Mouse (Mus musculus) B cell, adult 2 months (primary cell): ENCODE measurements around the gene Mettl7a3.
"Not testable (repeated sequence)": the region's sequence is repeated elsewhere in the genome, so short reads cannot be mapped to it uniquely, and the experiment has no call there.

Source experiments
- DNase-seq, 2 experiments: peaks; one replicate each; pipeline ENCODE4 v3.0.0; 2022

The Mettl7a3 gene

GRCm38 (mm10) chr15:100330739-100331138 is 4.0 kb upstream of the Mettl7a3 start:
- DNase-seq = no peak

GRCm38 (mm10) chr15:100332077-100332961 is 2.4 kb upstream of the Mettl7a3 start:
- DNase-seq = not testable (repeated sequence)

DNA sequence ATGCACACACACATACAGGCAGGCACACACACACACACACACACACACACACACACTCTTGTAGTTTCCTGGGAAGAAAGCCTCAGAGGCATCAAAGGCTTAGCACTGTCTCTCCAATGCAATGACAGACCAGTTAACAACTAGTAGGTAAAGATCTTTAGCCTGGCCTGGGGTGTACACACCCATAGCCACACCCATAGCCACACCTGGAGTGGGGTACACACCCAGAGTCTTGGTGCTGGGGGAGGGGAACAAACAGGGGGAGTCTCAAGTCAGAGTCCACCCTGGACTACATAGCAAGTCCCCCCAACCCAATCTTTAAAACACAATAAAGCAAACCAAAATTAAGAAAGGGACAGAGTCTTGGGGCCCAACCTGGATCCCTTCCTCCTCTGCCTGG is 2.6 kb downstream of the Mettl7a3 start:
- not testable (repeated sequence) for DNase-seq

DNA sequence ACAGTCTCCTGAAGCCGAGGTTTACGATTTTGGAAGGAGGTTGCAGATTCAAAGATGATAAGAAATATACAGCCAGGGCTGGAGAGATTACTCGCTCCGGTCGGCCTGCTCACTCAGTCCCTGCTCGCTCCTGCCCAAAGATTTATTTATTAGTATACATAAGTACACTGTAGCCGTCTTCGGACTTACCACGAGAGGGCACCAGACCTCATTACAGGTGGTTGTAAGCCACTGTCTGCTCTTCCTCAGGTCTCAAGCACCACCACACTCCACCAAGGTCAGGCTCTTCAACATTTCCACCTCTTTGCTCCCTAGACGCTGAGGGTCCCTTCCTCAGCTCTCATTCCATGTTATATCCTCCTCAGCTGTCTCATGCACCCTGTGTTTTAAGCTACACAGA is 3.1 kb downstream of the Mettl7a3 start:
- DNase-seq = peak; percentile 70 to 73

GRCm38 (mm10) chr15:100341314-100341980 is 6.7 kb downstream of the Mettl7a3 start:
- not testable (repeated sequence) for DNase-seq

GRCm38 (mm10) chr15:100345484-100345883 is 10.8 kb downstream of the Mettl7a3 start:
- no peak for DNase-seq

GRCm38 (mm10) chr15:100346761-100347160 is 12.0 kb downstream of the Mettl7a3 start:
- DNase-seq = no peak

DNA sequence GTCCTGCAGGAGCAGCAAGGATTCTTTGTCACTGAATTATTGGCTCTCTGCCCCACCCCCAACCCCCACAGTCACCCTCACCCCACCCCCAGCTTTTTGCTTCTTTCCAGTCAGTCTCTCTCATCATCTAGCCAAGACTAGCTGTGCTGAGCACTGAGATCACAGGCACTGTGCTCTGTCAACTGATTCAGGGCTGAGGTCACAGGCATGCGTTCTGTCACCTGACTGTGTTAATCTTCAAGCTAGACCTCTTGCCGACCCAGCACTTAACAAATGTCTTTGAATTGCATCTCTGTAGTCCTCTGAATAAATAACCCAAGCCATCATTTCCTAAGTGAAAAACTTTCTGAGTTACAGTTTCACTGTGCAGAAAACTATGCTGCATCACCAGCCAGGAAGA is 14.8 kb downstream of the Mettl7a3 start:
- DNase-seq = no peak

- no peak for DNase-seq
These were observed 16.9 kb downstream of the Mettl7a3 start for GRCm38 (mm10) chr15:100351501-100352060.

GRCm38 (mm10) chr15:100352711-100353250 is 18.1 kb downstream of the Mettl7a3 start, which contains the start of the genes Methig1 and Mettl7a2:
Gene Methig1 (plus strand): TSS chr15:100353149.
Gene Mettl7a2 (plus strand): TSS chr15:100353200.
- no peak for DNase-seq

GRCm38 (mm10) chr15:100353399-100353798 is 18.7 kb downstream of the Mettl7a3 start:
- not testable (repeated sequence) for DNase-seq

GRCm38 (mm10) chr15:100355876-100356275 is 21.1 kb downstream of the Mettl7a3 start:
- DNase-seq = no peak

- DNase-seq = no peak
These were observed 29.5 kb downstream of the Mettl7a3 start, which contains the start of gene Higd1c for GRCm38 (mm10) chr15:100364242-100364641. Gene Higd1c (plus strand): TSS chr15:100364542.

GRCm38 (mm10) chr15:100365967-100366366 is 31.2 kb downstream of the Mettl7a3 start:
- DNase-seq = not testable (repeated sequence)

DNA sequence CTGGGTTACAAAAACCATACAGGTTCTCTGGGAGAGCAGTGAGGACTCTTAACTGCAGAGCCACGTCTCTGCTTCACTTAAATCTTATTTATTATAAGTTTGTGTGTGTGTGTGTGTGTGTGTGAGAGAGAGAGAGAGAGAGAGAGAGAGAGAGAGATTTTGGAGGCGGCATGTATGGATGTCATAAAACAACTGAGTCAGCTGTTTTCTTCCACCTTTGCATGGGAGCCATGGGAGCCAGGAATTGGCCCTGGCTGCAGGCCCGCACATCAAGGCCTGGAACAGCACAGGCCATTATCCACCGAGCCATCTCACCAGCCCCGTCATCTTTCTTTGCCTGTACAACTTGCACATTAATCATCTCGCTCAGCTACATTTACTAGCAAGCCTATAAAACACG is 32.4 kb downstream of the Mettl7a3 start:
- DNase-seq = no peak

DNA sequence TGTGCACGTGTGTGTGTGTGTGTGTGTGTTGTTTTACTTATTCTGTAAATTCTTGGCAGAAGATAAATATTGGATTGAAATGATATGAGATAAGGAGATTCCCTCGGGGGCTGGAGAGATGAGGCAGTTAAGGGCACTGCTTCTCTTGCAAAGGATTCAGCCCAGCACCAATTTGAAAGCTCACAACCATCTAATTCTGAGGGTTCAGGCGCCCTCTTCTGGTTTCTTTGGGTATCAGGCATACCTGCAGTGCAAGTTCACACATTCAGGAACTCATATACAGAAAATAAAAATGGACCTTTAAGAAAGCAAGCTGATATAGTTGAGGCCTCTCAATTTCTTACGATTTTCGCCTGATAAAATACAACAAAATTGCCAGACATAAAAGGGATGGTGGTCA is 40.3 kb downstream of the Mettl7a3 start:
- DNase-seq = peak; percentile 50 to 55

DNA sequence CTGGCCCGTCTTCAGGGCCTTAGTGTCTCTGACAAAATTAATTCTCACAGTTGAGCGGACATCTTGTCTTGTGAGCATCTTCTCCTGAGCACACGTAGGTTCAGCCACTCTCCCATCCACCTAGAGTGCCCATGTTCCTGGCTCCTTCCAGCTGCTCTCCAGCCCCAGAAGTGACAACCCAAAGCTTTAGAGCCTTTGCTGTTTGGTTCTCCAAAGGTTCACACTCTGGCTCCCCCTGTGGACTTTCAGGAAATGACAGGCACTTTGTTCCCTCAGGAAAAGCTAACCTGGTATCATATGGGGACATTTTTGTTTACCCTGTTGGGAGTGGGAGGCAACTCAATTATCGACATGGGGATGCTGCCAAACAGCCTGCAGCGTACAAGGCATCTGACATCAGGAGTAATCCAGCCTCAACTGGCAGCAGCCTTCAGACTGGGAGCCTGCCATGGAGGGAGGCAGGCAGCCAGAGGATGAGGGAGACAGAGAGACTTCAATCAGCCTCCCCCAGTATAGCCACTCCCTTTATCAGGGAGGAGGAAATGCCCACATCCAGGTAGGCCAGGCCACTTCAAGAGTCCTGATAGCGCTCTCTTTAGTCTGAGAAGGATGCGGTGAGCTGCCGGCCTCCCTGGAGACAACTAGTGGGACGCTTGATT is 43.2 kb downstream of the Mettl7a3 start:
- DNase-seq = not testable (repeated sequence)

DNA sequence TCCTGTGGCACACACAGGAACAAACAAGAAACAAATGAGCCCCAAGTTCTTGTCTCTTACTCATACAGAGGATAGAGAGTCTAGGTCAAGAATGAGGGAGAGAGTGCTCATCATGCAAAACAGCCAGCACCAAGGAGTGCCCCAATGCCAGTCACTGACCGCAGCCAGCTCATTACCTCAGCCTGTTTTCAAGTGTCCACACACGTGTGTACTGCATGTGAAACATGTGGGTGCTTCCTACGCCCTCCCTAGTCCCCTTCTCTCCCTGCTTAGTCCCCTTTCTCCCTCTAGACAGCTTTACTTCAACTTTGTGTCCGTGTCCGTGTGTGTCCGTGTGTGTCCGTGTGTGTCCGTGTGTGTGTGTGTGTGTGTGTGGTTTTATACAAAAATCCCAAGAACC is 44.9 kb downstream of the Mettl7a3 start:
- no peak for DNase-seq

DNA sequence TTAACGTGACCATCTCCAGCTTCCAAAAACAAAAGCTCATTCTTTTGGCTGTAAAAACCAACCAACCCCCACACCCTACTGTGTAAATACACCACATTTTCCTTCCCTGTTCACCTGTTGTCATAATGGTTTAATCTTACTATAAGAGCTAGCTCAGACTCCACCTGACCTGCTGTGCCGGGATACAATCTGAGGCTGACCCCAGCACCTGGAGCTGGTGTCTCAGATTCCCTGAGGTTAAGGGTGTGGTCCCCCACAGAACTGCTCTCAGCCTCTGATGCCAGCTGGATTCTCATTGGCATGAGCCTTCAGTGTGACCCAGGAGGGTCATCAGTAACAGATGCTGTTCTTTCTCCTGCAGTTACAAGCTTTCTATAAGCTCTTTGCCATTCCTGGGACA is 45.4 kb downstream of the Mettl7a3 start:
- DNase-seq = no peak

DNA sequence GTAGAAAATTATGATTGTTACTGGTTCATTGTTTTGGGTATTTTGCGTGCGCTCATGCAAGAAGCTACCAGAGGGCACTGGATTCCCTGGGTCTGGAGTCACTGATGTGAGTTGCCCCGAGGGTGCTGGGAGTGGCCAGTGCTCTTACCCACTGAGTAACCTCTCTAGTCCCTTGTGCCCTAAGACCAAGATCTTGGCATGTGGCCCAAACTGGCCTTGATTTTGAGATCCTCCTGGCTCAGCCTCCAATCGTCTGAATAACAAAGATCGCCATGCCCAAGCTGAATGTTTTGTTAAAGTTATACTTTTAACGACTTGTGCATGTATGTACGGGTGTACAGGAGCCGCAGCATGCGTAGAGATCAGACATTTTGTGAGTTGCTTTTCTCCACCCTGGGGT is 51.0 kb downstream of the Mettl7a3 start:
- no peak for DNase-seq

DNA sequence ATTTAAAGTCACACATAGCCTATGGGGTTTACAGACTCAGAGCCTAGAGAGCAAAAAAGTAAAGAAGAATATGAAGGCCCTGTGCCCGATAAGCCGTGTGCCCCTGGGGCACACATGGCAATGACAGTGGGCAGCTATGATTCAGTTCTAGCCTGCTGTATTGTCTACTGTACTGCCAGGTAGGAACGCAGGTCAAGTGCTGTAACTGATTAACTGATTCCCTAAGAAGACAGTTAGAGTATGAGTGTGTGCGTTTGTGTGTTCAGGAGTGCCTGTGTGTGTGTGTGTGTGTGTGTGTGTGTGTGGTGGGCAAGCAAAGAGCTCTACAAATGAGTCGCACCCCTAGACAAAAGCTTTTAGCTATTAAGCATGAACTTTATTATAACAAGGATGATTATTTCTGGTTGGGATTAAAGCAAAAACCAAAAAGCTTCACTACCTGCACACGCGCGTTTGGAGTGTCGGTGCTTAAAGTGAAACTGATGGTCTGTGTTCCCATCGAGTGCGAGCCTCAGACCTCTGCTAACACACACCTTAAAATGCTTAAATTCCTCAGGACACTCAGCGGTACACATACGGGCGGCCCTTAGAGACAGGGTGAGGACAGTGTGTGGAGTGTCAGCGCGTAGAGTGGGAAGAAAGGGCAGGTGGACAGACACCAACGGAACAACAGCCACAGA is 53.0 kb downstream of the Mettl7a3 start:
- DNase-seq = no peak

DNA sequence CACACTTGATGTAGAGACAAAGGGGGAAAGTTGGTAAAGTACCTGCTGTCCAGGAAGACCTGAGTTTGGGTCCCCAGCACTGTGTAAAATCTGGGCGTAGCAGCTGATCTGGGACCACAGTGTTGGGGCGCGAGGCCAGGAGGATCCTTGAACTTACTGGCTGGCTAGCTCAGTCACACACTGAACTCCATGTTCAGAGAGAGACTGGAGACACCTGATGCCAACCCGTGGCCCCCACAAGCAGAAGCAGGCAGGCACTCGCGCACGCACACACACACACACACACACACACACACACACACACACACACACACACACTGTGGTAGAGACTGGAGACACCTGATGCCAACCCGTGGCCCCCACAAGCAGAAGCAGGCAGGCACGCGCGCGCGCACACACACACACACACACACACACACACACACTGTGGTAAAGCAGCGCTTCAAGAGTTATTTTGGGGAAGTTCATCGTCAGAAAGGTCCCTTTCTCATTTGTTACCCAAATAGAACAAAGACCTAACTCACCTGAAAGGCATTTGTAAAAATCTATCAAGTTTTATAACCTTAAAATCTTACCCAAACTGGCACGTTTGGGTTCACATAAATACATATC is 53.6 kb downstream of the Mettl7a3 start:
- peak; percentile 56 to 63 for DNase-seq
